Mouse (Mus musculus): ENCODE measurements around the gene Tjap1. TPM values are rescaled to one million over a fixed set of nuclear protein-coding genes. Genes with fewer than 3 reads are reported as not detected.
A peak's percentile ranks its signal among the peaks of the same experiment; 100 is the strongest.

The Tjap1 gene
- total RNA-seq (2021): 10 to 100 TPM; 34.9 to 42.0 TPM
- long read RNA-seq, experiment 1, transcript Tjap1-201 (10 exons, 2,426 nt): major isoform, 10 of 55 reads
- long read RNA-seq, experiment 1, partial matches to known transcripts: 2 of 55 reads
- long read RNA-seq, experiment 1, other reads (novel, unspliced or antisense): 36 of 55 reads
- long read RNA-seq, experiment 2, transcript Tjap1-201 (10 exons, 2,426 nt): major isoform, 12 of 46 reads
- long read RNA-seq, experiment 2, partial matches to known transcripts: 1 of 46 reads
- long read RNA-seq, experiment 2, other reads (novel, unspliced or antisense): 28 of 46 reads

- intact Hi-C loops (cut with DNase I; ENCODE audit: low total_unique reads): no loop called here
Measured at GRCm38 (mm10) chr17:46282483-46283123, at the start of gene Tjap1. Tjap1 (minus strand) TSS chr17:46283026.

DNA sequence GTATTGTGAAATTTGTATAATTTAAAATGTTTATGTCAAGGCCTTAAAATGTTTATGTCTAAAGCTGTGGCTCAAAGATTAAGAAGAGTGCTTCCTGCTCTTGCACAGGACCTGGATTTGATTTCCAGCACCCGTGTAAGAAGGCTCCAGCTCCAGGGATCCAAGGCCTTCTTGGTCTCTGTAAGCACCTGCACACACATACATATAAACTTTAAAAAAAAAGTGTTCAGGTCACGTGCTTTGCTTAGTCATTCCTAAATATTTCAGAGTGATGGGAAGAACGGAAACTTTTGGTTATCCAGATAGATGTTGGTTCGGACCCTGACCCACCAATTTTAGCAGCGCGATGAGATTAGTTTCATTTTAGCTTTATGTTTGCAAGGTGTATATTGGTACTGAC lies 45.9 kb upstream of the Tjap1 start:
- no peak for DNase-seq
- intact Hi-C loops (cut with DNase I; ENCODE audit: low total_unique reads): loop anchor here (10.0 kb wide), 1 partner anchor 274 kb away; no protein-coding TSS in a partner anchor

More at GRCm38 (mm10) chr17:46282483-46283123, at the start of gene Tjap1:
- peak; percentile 89 for DNase-seq

DNA sequence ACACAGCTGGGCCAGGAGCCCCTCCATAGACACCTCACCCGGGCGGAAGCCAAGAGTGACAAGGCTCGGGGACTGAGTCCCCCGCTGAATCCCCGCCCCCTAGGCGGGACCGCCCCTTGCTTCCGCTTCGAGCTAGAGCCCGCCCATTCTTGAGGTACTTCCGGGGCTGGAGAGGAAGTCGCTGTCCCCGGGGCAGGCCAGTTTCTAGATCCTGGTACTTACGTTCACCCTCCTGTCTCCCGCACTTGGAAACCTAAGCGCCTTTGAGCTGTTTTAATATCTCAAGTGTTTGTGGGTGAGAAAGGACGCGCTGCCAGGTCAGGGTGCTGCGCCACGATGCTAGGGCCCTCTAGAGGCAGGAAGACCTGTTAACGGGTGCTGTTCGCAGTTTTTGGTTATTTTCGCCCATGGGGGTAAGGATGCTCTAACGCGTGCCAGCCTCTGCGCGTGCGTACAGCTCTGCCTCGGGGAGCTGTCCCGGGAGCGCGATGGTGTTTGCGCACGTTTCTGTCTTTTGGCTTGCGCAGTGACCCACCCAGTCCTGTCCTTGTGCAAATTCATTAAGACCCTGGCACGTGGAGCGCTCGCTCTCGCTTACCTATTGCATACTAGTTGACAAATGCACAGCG lies 45.2 kb upstream of the Tjap1 start, which contains the start of gene Abcc10:
TSS of gene Abcc10 (minus strand) at position 447 of the 629 bp plus-strand sequence.
- intact Hi-C loops (cut with DNase I; ENCODE audit: low total_unique reads): loop anchor here (10.0 kb wide), 1 partner anchor 273 kb away; no protein-coding TSS in a partner anchor
- peak; percentile 96 for DNase-seq

DNA sequence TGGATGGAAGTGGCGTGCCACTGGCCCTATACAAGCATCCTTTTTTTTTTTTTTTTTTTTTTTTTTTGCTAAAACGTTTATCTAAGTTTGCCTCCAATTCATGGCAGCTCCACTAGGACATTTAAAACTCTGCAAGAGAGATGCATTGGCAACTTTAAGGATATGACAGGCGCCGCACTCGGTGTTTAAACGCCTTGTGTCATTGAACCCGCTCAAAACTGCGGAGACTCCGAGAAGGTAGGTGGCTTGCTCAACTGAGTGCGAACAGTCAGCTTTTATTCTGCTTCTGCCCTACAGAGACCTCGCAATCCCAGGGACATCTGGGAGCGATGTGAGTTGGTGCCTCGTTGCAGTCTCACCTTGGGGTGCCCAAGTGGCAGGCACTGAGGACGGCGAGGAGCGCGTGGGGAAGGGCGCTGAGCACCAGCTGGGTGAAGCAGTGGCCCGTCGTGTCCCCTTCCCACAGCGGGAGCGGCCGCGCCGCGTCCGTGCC lies 44.6 kb upstream of the Tjap1 start:
- intact Hi-C loops (cut with DNase I; ENCODE audit: low total_unique reads): loop anchor here (10.0 kb wide), 1 partner anchor 273 kb away; no protein-coding TSS in a partner anchor
- no peak for DNase-seq

- no peak for DNase-seq
- intact Hi-C loops (cut with DNase I; ENCODE audit: low total_unique reads): loop anchor here (10.0 kb wide), 1 partner anchor 267 kb away; no protein-coding TSS in a partner anchor
Measured at GRCm38 (mm10) chr17:46322046-46322823, 39.4 kb upstream of the Tjap1 start.

DNA sequence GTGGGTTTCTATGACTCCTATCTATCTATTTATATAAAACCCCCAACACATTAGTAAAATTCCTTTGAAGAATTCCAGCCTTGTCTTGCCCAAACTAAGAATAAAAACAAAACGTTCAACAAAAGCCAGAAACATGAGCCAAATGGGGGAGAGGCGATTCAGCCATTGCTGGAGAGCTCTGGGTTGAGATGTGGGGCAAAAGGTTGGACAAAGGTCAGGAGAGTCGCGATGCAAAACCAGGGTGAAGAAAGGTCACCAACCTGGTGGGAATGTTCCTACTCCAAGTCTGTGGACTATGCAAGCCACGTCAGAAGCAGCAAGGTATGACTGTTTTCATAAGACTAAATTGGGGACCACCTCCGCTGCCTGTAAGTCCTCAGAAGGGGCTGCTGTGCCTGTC lies 37.7 kb upstream of the Tjap1 start:
- no peak for DNase-seq
- intact Hi-C loops (cut with DNase I; ENCODE audit: low total_unique reads): loop anchor here (10.0 kb wide), 1 partner anchor 266 kb away; no protein-coding TSS in a partner anchor

DNA sequence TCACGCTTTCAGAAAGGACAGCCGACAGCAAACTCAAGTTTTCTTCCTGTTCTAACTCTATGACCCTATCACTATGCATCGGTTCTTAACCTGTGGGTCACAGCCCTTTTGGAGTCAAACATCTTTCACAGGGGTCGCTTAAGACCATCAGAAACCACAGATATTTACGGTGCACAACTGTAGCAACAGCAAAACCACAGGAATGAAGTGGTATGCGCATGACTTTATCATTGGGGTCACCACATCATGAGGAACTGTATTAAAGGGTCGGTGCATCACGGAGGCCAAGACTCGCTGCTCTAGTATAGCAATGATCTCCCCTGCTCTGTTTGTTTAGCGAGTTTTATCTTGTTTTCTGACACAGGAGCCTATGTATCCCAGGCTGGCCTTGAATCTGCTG lies 33.0 kb upstream of the Tjap1 start:
- no peak for DNase-seq
- intact Hi-C loops (cut with DNase I; ENCODE audit: low total_unique reads): no loop called here

GRCm38 (mm10) chr17:46313135-46313715 lies 30.4 kb upstream of the Tjap1 start:
- DNase-seq: no peak
- intact Hi-C loops (cut with DNase I; ENCODE audit: low total_unique reads): no loop called here

GRCm38 (mm10) chr17:46310515-46310914 lies 27.7 kb upstream of the Tjap1 start:
- DNase-seq: no peak
- intact Hi-C loops (cut with DNase I; ENCODE audit: low total_unique reads): no loop called here

DNA sequence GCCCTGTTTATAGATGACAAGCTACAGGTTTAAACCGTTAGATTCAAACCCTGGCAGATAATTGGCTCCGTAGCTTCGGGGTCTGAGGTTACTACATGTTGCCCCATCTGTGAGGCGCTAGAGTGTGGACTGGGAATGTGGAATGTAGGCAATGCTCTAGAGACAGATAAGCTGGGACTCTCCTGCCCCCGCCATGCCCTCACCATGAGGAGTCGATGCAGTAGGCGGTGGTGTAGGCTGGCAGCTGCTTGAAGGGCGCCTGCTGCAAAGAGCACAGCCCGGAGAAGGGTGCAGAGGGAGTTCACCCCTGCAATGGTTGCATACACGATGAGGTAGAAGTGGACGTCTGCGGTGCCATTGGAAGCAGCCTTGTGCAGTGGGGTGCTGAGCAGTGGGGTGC lies 27.0 kb upstream of the Tjap1 start:
- no peak for DNase-seq

GRCm38 (mm10) chr17:46306956-46307355 lies 24.1 kb upstream of the Tjap1 start:
- intact Hi-C loops (cut with DNase I; ENCODE audit: low total_unique reads): no loop called here
- no peak for DNase-seq

More for the DNA sequence above, 27.0 kb upstream of the Tjap1 start:
- intact Hi-C loops (cut with DNase I; ENCODE audit: low total_unique reads): no loop called here

DNA sequence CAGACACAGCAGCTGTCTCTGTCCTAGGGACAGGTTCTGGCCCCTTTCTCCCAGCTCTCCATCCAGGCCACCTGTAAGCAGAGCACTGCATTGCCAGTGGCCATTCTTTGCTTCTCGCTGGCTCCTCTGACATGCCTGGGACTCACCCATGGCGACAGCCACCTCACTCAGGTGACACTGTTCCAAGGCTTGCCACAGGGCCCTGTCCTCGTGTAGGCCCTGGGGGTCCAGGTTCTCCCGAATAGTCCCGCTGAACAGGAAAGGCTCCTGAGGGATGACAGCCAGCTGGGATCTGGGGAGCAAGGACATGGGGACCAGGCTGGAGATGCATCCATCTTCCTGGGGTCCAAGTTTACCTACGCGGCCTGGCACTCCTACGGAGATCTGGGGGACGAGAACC lies 21.4 kb upstream of the Tjap1 start:
- no peak for DNase-seq
- intact Hi-C loops (cut with DNase I; ENCODE audit: low total_unique reads): no loop called here

- intact Hi-C loops (cut with DNase I; ENCODE audit: low total_unique reads): no loop called here
- DNase-seq: no peak
Measured at GRCm38 (mm10) chr17:46301892-46302291, 19.1 kb upstream of the Tjap1 start.

GRCm38 (mm10) chr17:46298220-46298913 lies 15.5 kb upstream of the Tjap1 start:
- DNase-seq: peak; percentile 77
- intact Hi-C loops (cut with DNase I; ENCODE audit: low total_unique reads): loop anchor here (2.0 kb wide), 1 partner anchor 32 kb away; no protein-coding TSS in a partner anchor

- no peak for DNase-seq
- intact Hi-C loops (cut with DNase I; ENCODE audit: low total_unique reads): loop anchor here (2.0 kb wide), 1 partner anchor 31 kb away; no protein-coding TSS in a partner anchor
Measured at GRCm38 (mm10) chr17:46297364-46298219, 14.8 kb upstream of the Tjap1 start, which contains the start of gene Dlk2. Dlk2 (plus strand) TSS chr17:46297421.

DNA sequence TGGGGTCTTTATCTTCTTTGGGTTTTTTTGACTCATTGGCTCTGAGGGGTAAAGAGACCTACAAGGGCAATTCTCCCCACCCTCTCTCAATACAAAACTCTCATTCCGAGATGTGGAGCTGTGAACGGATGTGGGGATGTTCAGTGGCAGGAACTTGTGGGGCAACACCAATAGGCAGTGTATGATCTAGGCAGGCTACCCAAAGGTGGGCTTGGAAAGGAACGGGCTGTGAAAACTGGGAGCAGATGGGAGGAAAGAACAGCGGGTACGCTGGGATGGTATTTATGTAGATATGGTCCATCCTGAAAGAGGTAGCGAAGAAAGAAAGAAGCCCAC lies 14.2 kb upstream of the Tjap1 start:
- intact Hi-C loops (cut with DNase I; ENCODE audit: low total_unique reads): no loop called here
- DNase-seq: no peak

DNA sequence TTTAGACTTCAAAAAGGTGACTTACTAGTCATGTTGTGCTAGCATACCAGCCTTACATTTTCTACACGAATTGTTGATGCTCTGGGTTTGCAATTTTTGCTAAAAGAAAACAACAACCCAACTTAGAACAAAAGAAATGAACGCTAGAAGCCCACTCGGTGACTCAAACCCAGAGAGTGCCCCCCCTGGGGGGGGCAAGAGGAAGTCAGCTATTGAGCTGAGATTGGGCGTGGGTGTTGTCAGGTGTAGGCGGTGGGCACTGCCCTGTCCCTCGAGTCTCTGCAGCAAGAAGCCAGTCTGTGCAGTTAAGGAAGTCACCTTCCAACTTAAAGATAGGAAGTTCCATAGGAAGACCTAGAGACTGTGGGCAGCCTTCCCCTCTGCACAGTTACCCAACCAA lies 13.8 kb upstream of the Tjap1 start:
- no peak for DNase-seq
- intact Hi-C loops (cut with DNase I; ENCODE audit: low total_unique reads): no loop called here
